Mouse (Mus musculus) CH12.LX (cell line): ENCODE data around the gene Cdc42ep1. TPM values are rescaled to one million over a fixed set of nuclear protein-coding genes. Genes with fewer than 3 reads are reported as not detected.

Experiments used
- DNase-seq: peaks from one replicate; pipeline ENCODE4 v3.0.0-alpha.2; 2013; ENCODE audit errors: extremely low read depth
- H3K27ac ChIP-seq: 2 replicates; pipeline ENCODE4 v1.5.1; 2012; ENCODE audit warnings: low read depth, mild to moderate bottlenecking, control low read depth, moderate library complexity; ENCODE audit not compliant: insufficient read depth
- H3K27me3 ChIP-seq: replicated peaks from 2 replicates; pipeline ENCODE3; 2012; ENCODE audit warnings: inconsistent platforms
- H3K36me3 ChIP-seq, 2 experiments: replicated peaks in 1 of 2; 2 replicates each; pipeline versions ENCODE3 to v1.6.1; 2012; ENCODE audit warnings: inconsistent platforms in 1 of 2, low read length in 1 of 2, mild to moderate bottlenecking in 1 of 2, mixed read lengths in 1 of 2, moderate library complexity in 1 of 2; ENCODE audit not compliant: control insufficient read depth in 1 of 2, insufficient read depth in 1 of 2
- H3K4me1 ChIP-seq, 2 experiments: 2 replicates each; pipeline ENCODE4 v1.6.1; 2012; ENCODE audit warnings: inconsistent platforms in 1 of 2, moderate library complexity in 1 of 2; ENCODE audit not compliant: insufficient read depth in 2 of 2, control insufficient read depth in 1 of 2
- H3K4me2 ChIP-seq: 2 replicates; pipeline ENCODE4 v1.6.1; 2012; ENCODE audit warnings: low read depth, mild to moderate bottlenecking, control low read depth; ENCODE audit not compliant: poor library complexity, insufficient read depth, severe bottlenecking
- H3K4me3 ChIP-seq, 3 experiments: fragments of 150-350 bp in 1 of 3; sonication (generic) in 1 of 3; replicated peaks in 1 of 3; 2 replicates each; pipeline versions ENCODE3 to v1.5.1; 2011 to 2012; ENCODE audit warnings: low read depth in 2 of 3, low read length in 2 of 3, mild to moderate bottlenecking in 2 of 3, moderate library complexity in 2 of 3, control low read depth in 1 of 3, improper control_type of control experiment in 1 of 3, inconsistent platforms in 1 of 3, mixed read lengths in 1 of 3; ENCODE audit not compliant: poor library complexity in 1 of 3
- H3K79me2 ChIP-seq: replicated peaks from 2 replicates; pipeline ENCODE4 v1.6.1; 2012; ENCODE audit warnings: mild to moderate bottlenecking, moderate library complexity; ENCODE audit not compliant: control insufficient read depth, poor library complexity, insufficient read depth, severe bottlenecking; ENCODE audit errors: extremely low read depth
- H3K9ac ChIP-seq: 2 replicates; pipeline ENCODE4 v1.6.1; 2012; ENCODE audit warnings: low read depth, mild to moderate bottlenecking, control low read depth, moderate library complexity; ENCODE audit not compliant: insufficient read depth
- H3K9me3 ChIP-seq: replicated peaks from 2 replicates; pipeline ENCODE3; 2012; ENCODE audit warnings: low read length, inconsistent platforms, mixed read lengths
- BHLHE40 ChIP-seq: IDR thresholded peaks from 2 replicates; pipeline ENCODE4 v1.6.1; 2011; ENCODE audit warnings: mild to moderate bottlenecking, low read depth, low read length, improper control_type of control experiment
- CHD2 ChIP-seq: IDR thresholded peaks from 2 replicates; pipeline ENCODE4 v1.6.1; 2011; ENCODE audit warnings: low read length, improper control_type of control experiment
- CTCF ChIP-seq, 2 experiments: IDR thresholded peaks in 1 of 2; conservative IDR thresholded peaks in 1 of 2; 2 replicates each; pipeline ENCODE4 v1.5.1; 2011 to 2012; ENCODE audit warnings: low read depth in 2 of 2, low read length in 2 of 2, improper control_type of control experiment in 1 of 2, inconsistent platforms in 1 of 2, mild to moderate bottlenecking in 1 of 2, moderate library complexity in 1 of 2
- E2F4 ChIP-seq: IDR thresholded peaks from 2 replicates; pipeline ENCODE4 v1.6.1; 2011; ENCODE audit warnings: low read depth, low read length, improper control_type of control experiment; ENCODE audit not compliant: insufficient replicate concordance
- ELF1 ChIP-seq: IDR thresholded peaks from 2 replicates; pipeline ENCODE4 v1.6.1; 2014; ENCODE audit warnings: low read depth, mild to moderate bottlenecking, inconsistent platforms, low read length, improper control_type of control experiment
- ETS1 ChIP-seq: conservative IDR thresholded peaks from 2 replicates; pipeline ENCODE4 v1.6.1; 2012; ENCODE audit warnings: low read depth, mild to moderate bottlenecking, inconsistent platforms, low read length, improper control_type of control experiment, moderate library complexity
- GABPA ChIP-seq: IDR thresholded peaks from 2 replicates; pipeline ENCODE4 v1.6.1; 2012; ENCODE audit warnings: low read depth, low read length, improper control_type of control experiment, inconsistent platforms; ENCODE audit not compliant: insufficient replicate concordance
- HCFC1 ChIP-seq: IDR thresholded peaks from 2 replicates; pipeline ENCODE4 v1.6.1; 2012; ENCODE audit warnings: low read depth, mild to moderate bottlenecking, inconsistent platforms, low read length, improper control_type of control experiment
- JUN ChIP-seq: IDR thresholded peaks from 2 replicates; pipeline ENCODE4 v1.6.1; 2011; ENCODE audit warnings: low read depth, mild to moderate bottlenecking, low read length, improper control_type of control experiment, moderate library complexity; ENCODE audit not compliant: insufficient read depth
- KAT2A ChIP-seq: IDR thresholded peaks from 2 replicates; pipeline ENCODE4 v1.6.1; 2012; ENCODE audit warnings: low read length, improper control_type of control experiment, inconsistent platforms; ENCODE audit not compliant: insufficient replicate concordance
- MAZ ChIP-seq: IDR thresholded peaks from 2 replicates; pipeline ENCODE4 v1.6.1; 2012; ENCODE audit warnings: low read depth, mild to moderate bottlenecking, inconsistent platforms, low read length, improper control_type of control experiment, moderate library complexity
- NELFE ChIP-seq: IDR thresholded peaks from 2 replicates; pipeline ENCODE4 v1.6.1; 2011; ENCODE audit warnings: low read depth, low read length, improper control_type of control experiment
- NRF1 ChIP-seq: IDR thresholded peaks from 2 replicates; pipeline ENCODE4 v1.6.1; 2014; ENCODE audit warnings: low read depth, mild to moderate bottlenecking, inconsistent platforms, low read length, improper control_type of control experiment, moderate library complexity
- POLR2A ChIP-seq: IDR thresholded peaks from 2 replicates; pipeline ENCODE4 v1.6.1; 2011; ENCODE audit warnings: low read depth, mild to moderate bottlenecking, improper control_type of control experiment, low read length
- POLR2AphosphoS2 ChIP-seq: IDR thresholded peaks from 2 replicates; pipeline ENCODE4 v1.6.1; 2011; ENCODE audit warnings: low read depth, low read length, improper control_type of control experiment
- RAD21 ChIP-seq: IDR thresholded peaks from 2 replicates; pipeline ENCODE4 v1.6.1; 2011; ENCODE audit warnings: low read depth, mild to moderate bottlenecking, low read length, improper control_type of control experiment, moderate library complexity
- RCOR1 ChIP-seq: conservative IDR thresholded peaks from 2 replicates; pipeline ENCODE4 v1.6.1; 2012; ENCODE audit warnings: low read depth, mild to moderate bottlenecking, inconsistent platforms, low read length, improper control_type of control experiment
- SIN3A ChIP-seq: IDR thresholded peaks from 2 replicates; pipeline ENCODE4 v1.6.1; 2012; ENCODE audit warnings: low read length, improper control_type of control experiment, inconsistent platforms
- SMC3 ChIP-seq: IDR thresholded peaks from 2 replicates; pipeline ENCODE4 v1.6.1; 2011; ENCODE audit warnings: low read depth, low read length, improper control_type of control experiment
- UBTF ChIP-seq: IDR thresholded peaks from 2 replicates; pipeline ENCODE4 v1.6.1; 2012; ENCODE audit warnings: low read depth, mild to moderate bottlenecking, inconsistent platforms, low read length, improper control_type of control experiment, moderate library complexity
- USF1 ChIP-seq: IDR thresholded peaks from 2 replicates; pipeline ENCODE4 v1.6.1; 2014; ENCODE audit warnings: low read depth, mild to moderate bottlenecking, inconsistent platforms, low read length, improper control_type of control experiment
- ZC3H11A ChIP-seq: IDR thresholded peaks from 2 replicates; pipeline ENCODE4 v1.6.1; 2012; ENCODE audit warnings: low read depth, mild to moderate bottlenecking, inconsistent platforms, low read length, improper control_type of control experiment
- ZKSCAN1 ChIP-seq: IDR thresholded peaks from 2 replicates; pipeline ENCODE4 v1.6.1; 2012; ENCODE audit warnings: low read depth, inconsistent platforms, low read length, improper control_type of control experiment, borderline replicate concordance
- dilution Hi-C: fragments of 300-500 bp; cut with MboI; formaldehyde crosslinking; loops from 2 replicates; pipeline ENCODE4 v1.14.3; 2020; ENCODE audit warnings: low sequenced_read_pairs; ENCODE audit not compliant: extremely low pct_unique_long_range_greater_than_20kb, extremely low pct_ligation_motif_present
- in situ Hi-C: fragments of 300-500 bp; cut with MboI; formaldehyde crosslinking; loops from 3 replicates; pipeline ENCODE4 v1.14.3; 2019; ENCODE audit warnings: low sequenced_read_pairs, low pct_ligation_motif_present, low pct_unique_long_range_greater_than_20kb, mixed read lengths
- polyA plus RNA-seq: library from polyadenylated mRNA; unstranded; fragments of >175 nt; gene quantifications from 2 replicates; pipeline ENCODE4 v1.2.1, GENCODE M21; 2012; ENCODE audit warnings: low read depth; ENCODE audit not compliant: insufficient read length
- total RNA-seq, 2 experiments: library from RNA; depleted of rRNA; stranded (reverse); fragments of 300-350 nt in 1 of 2; fragments of >200 nt in 1 of 2; gene quantifications; 2 replicates each; pipeline ENCODE4 v1.2.3; 2012 to 2014

Gene Cdc42ep1
- total and polyA plus RNA-seq, 3 experiments = not detected

DNA sequence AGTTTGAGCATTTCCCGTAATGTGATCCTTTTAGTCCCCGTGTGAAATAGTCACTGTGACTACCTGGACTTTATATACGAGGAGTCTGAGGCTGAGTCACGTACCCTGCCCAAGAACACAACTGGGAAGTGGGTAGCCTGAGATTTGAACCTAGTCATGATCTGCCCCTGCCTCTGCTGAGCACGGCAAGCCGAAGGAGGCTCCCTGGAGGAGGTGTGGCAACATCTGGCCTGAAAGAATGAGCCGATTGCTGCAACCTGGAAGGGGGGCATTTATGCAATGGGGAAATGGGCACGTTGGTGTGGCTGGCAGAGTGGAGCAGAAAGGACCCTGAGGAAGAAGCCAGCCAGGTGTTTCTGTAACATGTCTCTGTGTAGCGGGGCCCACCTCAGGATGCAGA is 32.7 kb upstream of the Cdc42ep1 start:
- Histone ChIP-seq H3K27ac (no peak overlapping the region), H3K4me1 (peaks cover 6 to 15% of the 10 kb centered on the region in 2 experiments), H3K27me3 (peaks cover 72% of the 10 kb centered on the region), H3K4me3 (no peak overlapping the region), H3K9me3 (no peaks in the 10 kb centered on the region), H3K79me2 (no peaks in the 10 kb centered on the region), H3K4me2 (no peak overlapping the region), H3K9ac (no peak overlapping the region), H3K36me3 (no peaks in the 10 kb centered on the region)
- DNase-seq = no peak
- TF ChIP-seq POLR2A (no peak), NRF1 (no peak), ELF1 (no peak), GABPA (no peak), UBTF (no peak), ETS1 (no peak), RAD21 (no peak)
- in situ Hi-C loops (no loop called here), dilution Hi-C loops (no loop called here)

- no peak overlapping the region for H3K9ac ChIP-seq
- no peak overlapping the region for H3K4me2 ChIP-seq
- H3K9me3 ChIP-seq = no peaks in the 10 kb centered on the region
- peaks cover 68% of the 10 kb centered on the region for H3K27me3 ChIP-seq
- DNase-seq = no peak
- H3K79me2 ChIP-seq = no peaks in the 10 kb centered on the region
- no peaks in the 10 kb centered on the region for H3K36me3 ChIP-seq
- in situ Hi-C loops = no loop called here
- H3K27ac ChIP-seq = no peak overlapping the region
- TF ChIP-seq NELFE = no peak
- no peak for TF ChIP-seq POLR2AphosphoS2
- no peak for TF ChIP-seq MAZ
- TF ChIP-seq JUN = no peak
- no peak for TF ChIP-seq E2F4
- TF ChIP-seq CTCF (conservative IDR thresholded peaks at IDR 0.05 in 1 of 2, IDR thresholded peaks at IDR 0.05 in 1 of 2; ENCODE audit: low read depth in 2 of 2, low read length in 2 of 2) = no peak
- TF ChIP-seq NRF1 = no peak
- TF ChIP-seq RCOR1 = no peak
- TF ChIP-seq ZC3H11A = no peak
- no peak for TF ChIP-seq SMC3
- no peak for TF ChIP-seq USF1
- TF ChIP-seq SIN3A = no peak
- TF ChIP-seq BHLHE40 = no peak
- TF ChIP-seq ZKSCAN1 = no peak
- TF ChIP-seq HCFC1 = no peak
- no peak for TF ChIP-seq CHD2
- no peak for TF ChIP-seq UBTF
- TF ChIP-seq GABPA = no peak
- no peak for TF ChIP-seq KAT2A
- TF ChIP-seq, all 38 proteins: peak for 0
- dilution Hi-C loops = no loop called here
- Histone ChIP-seq H3K4me3 (no peak overlapping the region), H3K4me1 (peaks cover 3 to 15% of the 10 kb centered on the region in 2 experiments; a peak in 3 of 4 replicates)
These were observed 32.3 kb upstream of the Cdc42ep1 start for GRCm38 (mm10) chr15:78810146-78810545.
